Mouse (Mus musculus) CH12.LX (cell line): ENCODE data around the gene Trappc2l. TPM values are rescaled to one million over a fixed set of nuclear protein-coding genes. Genes with fewer than 3 reads are reported as not detected.

Source experiments
- DNase-seq: peaks from one replicate; pipeline ENCODE4 v3.0.0-alpha.2; 2013; ENCODE audit errors: extremely low read depth
- H3K27ac ChIP-seq: 2 replicates; pipeline ENCODE4 v1.5.1; 2012; ENCODE audit warnings: low read depth, mild to moderate bottlenecking, control low read depth, moderate library complexity; ENCODE audit not compliant: insufficient read depth
- H3K27me3 ChIP-seq: replicated peaks from 2 replicates; pipeline ENCODE3; 2012; ENCODE audit warnings: inconsistent platforms
- H3K36me3 ChIP-seq, 2 experiments: replicated peaks in 1 of 2; 2 replicates each; pipeline versions ENCODE3 to v1.6.1; 2012; ENCODE audit warnings: inconsistent platforms in 1 of 2, low read length in 1 of 2, mild to moderate bottlenecking in 1 of 2, mixed read lengths in 1 of 2, moderate library complexity in 1 of 2; ENCODE audit not compliant: control insufficient read depth in 1 of 2, insufficient read depth in 1 of 2
- H3K4me1 ChIP-seq, 2 experiments: 2 replicates each; pipeline ENCODE4 v1.6.1; 2012; ENCODE audit warnings: inconsistent platforms in 1 of 2, moderate library complexity in 1 of 2; ENCODE audit not compliant: insufficient read depth in 2 of 2, control insufficient read depth in 1 of 2
- H3K4me2 ChIP-seq: 2 replicates; pipeline ENCODE4 v1.6.1; 2012; ENCODE audit warnings: low read depth, mild to moderate bottlenecking, control low read depth; ENCODE audit not compliant: poor library complexity, insufficient read depth, severe bottlenecking
- H3K4me3 ChIP-seq, 3 experiments: fragments of 150-350 bp in 1 of 3; sonication (generic) in 1 of 3; replicated peaks in 1 of 3; 2 replicates each; pipeline versions ENCODE3 to v1.5.1; 2011 to 2012; ENCODE audit warnings: low read depth in 2 of 3, low read length in 2 of 3, mild to moderate bottlenecking in 2 of 3, moderate library complexity in 2 of 3, control low read depth in 1 of 3, improper control_type of control experiment in 1 of 3, inconsistent platforms in 1 of 3, mixed read lengths in 1 of 3; ENCODE audit not compliant: poor library complexity in 1 of 3
- H3K79me2 ChIP-seq: replicated peaks from 2 replicates; pipeline ENCODE4 v1.6.1; 2012; ENCODE audit warnings: mild to moderate bottlenecking, moderate library complexity; ENCODE audit not compliant: control insufficient read depth, poor library complexity, insufficient read depth, severe bottlenecking; ENCODE audit errors: extremely low read depth
- H3K9ac ChIP-seq: 2 replicates; pipeline ENCODE4 v1.6.1; 2012; ENCODE audit warnings: low read depth, mild to moderate bottlenecking, control low read depth, moderate library complexity; ENCODE audit not compliant: insufficient read depth
- H3K9me3 ChIP-seq: replicated peaks from 2 replicates; pipeline ENCODE3; 2012; ENCODE audit warnings: low read length, inconsistent platforms, mixed read lengths
- BHLHE40 ChIP-seq: IDR thresholded peaks from 2 replicates; pipeline ENCODE4 v1.6.1; 2011; ENCODE audit warnings: mild to moderate bottlenecking, low read depth, low read length, improper control_type of control experiment
- CHD1 ChIP-seq: IDR thresholded peaks from 2 replicates; pipeline ENCODE4 v1.6.1; 2012; ENCODE audit warnings: low read depth, low read length, improper control_type of control experiment, inconsistent platforms
- CTCF ChIP-seq, 2 experiments: IDR thresholded peaks in 1 of 2; conservative IDR thresholded peaks in 1 of 2; 2 replicates each; pipeline ENCODE4 v1.5.1; 2011 to 2012; ENCODE audit warnings: low read depth in 2 of 2, low read length in 2 of 2, improper control_type of control experiment in 1 of 2, inconsistent platforms in 1 of 2, mild to moderate bottlenecking in 1 of 2, moderate library complexity in 1 of 2
- E2F4 ChIP-seq: IDR thresholded peaks from 2 replicates; pipeline ENCODE4 v1.6.1; 2011; ENCODE audit warnings: low read depth, low read length, improper control_type of control experiment; ENCODE audit not compliant: insufficient replicate concordance
- ELF1 ChIP-seq: IDR thresholded peaks from 2 replicates; pipeline ENCODE4 v1.6.1; 2014; ENCODE audit warnings: low read depth, mild to moderate bottlenecking, inconsistent platforms, low read length, improper control_type of control experiment
- EP300 ChIP-seq: IDR thresholded peaks from 2 replicates; pipeline ENCODE4 v1.6.1; 2011; ENCODE audit warnings: low read length, improper control_type of control experiment
- HCFC1 ChIP-seq: IDR thresholded peaks from 2 replicates; pipeline ENCODE4 v1.6.1; 2012; ENCODE audit warnings: low read depth, mild to moderate bottlenecking, inconsistent platforms, low read length, improper control_type of control experiment
- JUN ChIP-seq: IDR thresholded peaks from 2 replicates; pipeline ENCODE4 v1.6.1; 2011; ENCODE audit warnings: low read depth, mild to moderate bottlenecking, low read length, improper control_type of control experiment, moderate library complexity; ENCODE audit not compliant: insufficient read depth
- JUND ChIP-seq: conservative IDR thresholded peaks from 2 replicates; pipeline ENCODE4 v1.6.1; 2011; ENCODE audit warnings: low read depth, low read length, improper control_type of control experiment
- KAT2A ChIP-seq: IDR thresholded peaks from 2 replicates; pipeline ENCODE4 v1.6.1; 2012; ENCODE audit warnings: low read length, improper control_type of control experiment, inconsistent platforms; ENCODE audit not compliant: insufficient replicate concordance
- MAFK ChIP-seq: IDR thresholded peaks from 2 replicates; pipeline ENCODE4 v1.6.1; 2011; ENCODE audit warnings: low read length, improper control_type of control experiment; ENCODE audit not compliant: insufficient replicate concordance
- MAX ChIP-seq: IDR thresholded peaks from 2 replicates; pipeline ENCODE4 v1.6.1; 2011; ENCODE audit warnings: low read length, improper control_type of control experiment
- MAZ ChIP-seq: IDR thresholded peaks from 2 replicates; pipeline ENCODE4 v1.6.1; 2012; ENCODE audit warnings: low read depth, mild to moderate bottlenecking, inconsistent platforms, low read length, improper control_type of control experiment, moderate library complexity
- MEF2A ChIP-seq: IDR thresholded peaks from 2 replicates; pipeline ENCODE4 v1.6.1; 2014; ENCODE audit warnings: low read depth, mild to moderate bottlenecking, inconsistent platforms, low read length, improper control_type of control experiment, borderline replicate concordance
- NRF1 ChIP-seq: IDR thresholded peaks from 2 replicates; pipeline ENCODE4 v1.6.1; 2014; ENCODE audit warnings: low read depth, mild to moderate bottlenecking, inconsistent platforms, low read length, improper control_type of control experiment, moderate library complexity
- PAX5 ChIP-seq: IDR thresholded peaks from 2 replicates; pipeline ENCODE4 v1.6.1; 2012; ENCODE audit warnings: low read length, inconsistent platforms, mixed read lengths
- POLR2A ChIP-seq: IDR thresholded peaks from 2 replicates; pipeline ENCODE4 v1.6.1; 2011; ENCODE audit warnings: low read depth, mild to moderate bottlenecking, improper control_type of control experiment, low read length
- POLR2AphosphoS2 ChIP-seq: IDR thresholded peaks from 2 replicates; pipeline ENCODE4 v1.6.1; 2011; ENCODE audit warnings: low read depth, low read length, improper control_type of control experiment
- RCOR1 ChIP-seq: conservative IDR thresholded peaks from 2 replicates; pipeline ENCODE4 v1.6.1; 2012; ENCODE audit warnings: low read depth, mild to moderate bottlenecking, inconsistent platforms, low read length, improper control_type of control experiment
- SMC3 ChIP-seq: IDR thresholded peaks from 2 replicates; pipeline ENCODE4 v1.6.1; 2011; ENCODE audit warnings: low read depth, low read length, improper control_type of control experiment
- USF1 ChIP-seq: IDR thresholded peaks from 2 replicates; pipeline ENCODE4 v1.6.1; 2014; ENCODE audit warnings: low read depth, mild to moderate bottlenecking, inconsistent platforms, low read length, improper control_type of control experiment
- ZC3H11A ChIP-seq: IDR thresholded peaks from 2 replicates; pipeline ENCODE4 v1.6.1; 2012; ENCODE audit warnings: low read depth, mild to moderate bottlenecking, inconsistent platforms, low read length, improper control_type of control experiment
- ZNF384 ChIP-seq: IDR thresholded peaks from 2 replicates; pipeline ENCODE4 v1.6.1; 2012; ENCODE audit warnings: low read depth, low read length, improper control_type of control experiment, inconsistent platforms
- dilution Hi-C: fragments of 300-500 bp; cut with MboI; formaldehyde crosslinking; loops from 2 replicates; pipeline ENCODE4 v1.14.3; 2020; ENCODE audit warnings: low sequenced_read_pairs; ENCODE audit not compliant: extremely low pct_unique_long_range_greater_than_20kb, extremely low pct_ligation_motif_present
- in situ Hi-C: fragments of 300-500 bp; cut with MboI; formaldehyde crosslinking; loops from 3 replicates; pipeline ENCODE4 v1.14.3; 2019; ENCODE audit warnings: low sequenced_read_pairs, low pct_ligation_motif_present, low pct_unique_long_range_greater_than_20kb, mixed read lengths
- polyA plus RNA-seq: library from polyadenylated mRNA; unstranded; fragments of >175 nt; gene quantifications from 2 replicates; pipeline ENCODE4 v1.2.1, GENCODE M21; 2012; ENCODE audit warnings: low read depth; ENCODE audit not compliant: insufficient read length
- total RNA-seq, 2 experiments: library from RNA; depleted of rRNA; stranded (reverse); fragments of 300-350 nt in 1 of 2; fragments of >200 nt in 1 of 2; gene quantifications; 2 replicates each; pipeline ENCODE4 v1.2.3; 2012 to 2014

Trappc2l gene
- total and polyA plus RNA-seq, 3 experiments: 15.7 to 67.0 (median 36.0) TPM

GRCm38 (mm10) chr8:122658807-122659160, 47.3 kb downstream of the Trappc2l start:
- no peak overlapping the region for H3K27ac ChIP-seq
- dilution Hi-C loops (no loop called here), in situ Hi-C loops (no loop called here)
- H3K27me3 ChIP-seq: no peaks in the 10 kb centered on the region
- H3K4me2 ChIP-seq: no peak overlapping the region
- DNase-seq: no peak
- H3K9ac ChIP-seq: no peak overlapping the region
- H3K4me1 ChIP-seq: peaks cover 10 to 34% of the 10 kb centered on the region in 2 experiments
- H3K9me3 ChIP-seq: no peaks in the 10 kb centered on the region
- TF ChIP-seq MAZ (no peak), BHLHE40 (no peak), SMC3 (no peak), MAX (no peak), POLR2A (no peak), CHD1 (no peak), JUND (no peak), RCOR1 (no peak), PAX5 (no peak), MAFK (no peak), MEF2A (no peak), ZC3H11A (no peak), E2F4 (no peak), JUN (no peak), USF1 (no peak), ELF1 (no peak), NRF1 (no peak), EP300 (no peak)
- no peaks in the 10 kb centered on the region for H3K79me2 ChIP-seq
- H3K4me3 ChIP-seq: no peak overlapping the region
- H3K36me3 ChIP-seq: peaks cover 19 to 99% of the 10 kb centered on the region in 2 experiments

GRCm38 (mm10) chr8:122660022-122660421, 48.6 kb downstream of the Trappc2l start:
- Histone ChIP-seq H3K4me1 (peaks cover 6 to 31% of the 10 kb centered on the region in 2 experiments), H3K36me3 (peaks cover 20 to 99% of the 10 kb centered on the region in 2 experiments), H3K27ac (no peak overlapping the region), H3K9me3 (no peaks in the 10 kb centered on the region), H3K9ac (no peak overlapping the region), H3K27me3 (no peaks in the 10 kb centered on the region), H3K4me2 (no peak overlapping the region), H3K79me2 (no peaks in the 10 kb centered on the region), H3K4me3 (no peak overlapping the region)
- TF ChIP-seq ELF1 (no peak), MAX (no peak), CHD1 (no peak), POLR2AphosphoS2 (no peak), HCFC1 (no peak), SMC3 (peak; percentile 37), CTCF (conservative IDR thresholded peaks at IDR 0.05 in 1 of 2, IDR thresholded peaks at IDR 0.05 in 1 of 2; ENCODE audit: low read depth in 2 of 2, low read length in 2 of 2) (peak; percentile 57 to 72), RCOR1 (no peak), ZNF384 (no peak), KAT2A (no peak)
- no peak for DNase-seq
- dilution Hi-C loops (no loop called here), in situ Hi-C loops (no loop called here)
